Mouse (Mus musculus) frontal cortex, adult (tissue): ENCODE results near the gene Cracr2b.

Source experiments
- ATAC-seq: cut with Nextera tagmentation; 2 replicates; pipeline ENCODE4 v1.9.2; 2017; ENCODE audit warnings: mild to moderate bottlenecking, moderate library complexity, mixed read lengths; ENCODE audit not compliant: low TSS enrichment

Cracr2b gene

DNA sequence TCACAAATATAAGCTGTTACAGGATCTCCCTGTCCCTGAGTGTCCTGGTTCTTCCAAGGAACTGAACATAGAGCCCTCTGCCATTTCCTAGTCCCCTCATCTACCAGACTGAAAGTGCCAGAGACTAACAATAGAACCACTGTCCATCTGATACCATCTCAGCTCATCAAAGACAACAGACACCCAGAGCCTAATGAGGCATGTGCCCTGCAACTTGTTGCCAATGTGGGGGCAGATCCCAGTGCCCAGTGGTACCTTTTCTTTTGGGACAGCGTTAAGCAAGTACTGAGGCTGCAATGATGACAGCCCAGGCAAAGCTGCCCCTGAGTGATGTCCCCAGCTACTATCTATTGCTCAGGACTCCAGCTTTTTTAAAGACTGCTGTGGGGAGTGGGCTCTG lies 25.3 kb downstream of the Cracr2b start:
- no peak for ATAC-seq

DNA sequence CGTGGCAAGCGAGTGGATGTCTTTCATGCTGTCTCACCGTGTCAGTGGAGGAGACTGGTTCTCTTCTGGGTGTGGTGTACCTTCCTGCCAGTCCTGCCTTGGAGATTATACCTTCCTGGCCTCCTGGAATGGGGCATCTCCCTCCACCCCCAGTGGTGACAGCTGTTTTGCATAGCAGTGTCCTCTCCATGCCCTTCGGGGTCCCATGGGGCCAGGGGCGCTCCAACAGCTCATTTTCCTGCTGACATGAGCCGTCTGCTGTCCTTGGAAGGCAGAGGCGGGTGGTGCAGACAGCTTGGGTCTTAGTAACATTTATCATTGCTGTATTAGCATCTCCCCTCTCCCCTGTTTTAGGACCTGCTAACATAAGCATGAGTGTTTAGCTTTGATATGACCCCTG lies 26.2 kb downstream of the Cracr2b start:
- no peak for ATAC-seq

DNA sequence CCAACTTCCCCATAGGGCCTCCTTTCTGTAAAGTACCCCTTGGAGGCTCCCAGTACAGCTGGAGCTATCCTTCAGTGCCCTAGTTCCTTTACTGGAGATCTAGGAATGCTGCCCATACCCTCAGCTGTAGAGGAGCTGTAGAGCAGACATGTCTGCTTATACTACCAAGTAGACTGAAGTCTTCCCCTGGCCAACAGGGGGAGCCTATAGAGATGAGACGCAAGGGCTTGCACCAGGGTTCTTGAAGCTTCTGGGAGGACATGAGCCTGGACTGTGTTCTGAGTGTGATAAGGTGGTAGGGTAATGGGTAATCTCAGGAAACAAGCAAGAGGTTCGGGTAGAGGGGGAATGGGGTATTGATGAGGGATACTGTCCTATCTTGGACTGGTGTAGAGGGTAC lies 30.3 kb downstream of the Cracr2b start:
- ATAC-seq = no peak

DNA sequence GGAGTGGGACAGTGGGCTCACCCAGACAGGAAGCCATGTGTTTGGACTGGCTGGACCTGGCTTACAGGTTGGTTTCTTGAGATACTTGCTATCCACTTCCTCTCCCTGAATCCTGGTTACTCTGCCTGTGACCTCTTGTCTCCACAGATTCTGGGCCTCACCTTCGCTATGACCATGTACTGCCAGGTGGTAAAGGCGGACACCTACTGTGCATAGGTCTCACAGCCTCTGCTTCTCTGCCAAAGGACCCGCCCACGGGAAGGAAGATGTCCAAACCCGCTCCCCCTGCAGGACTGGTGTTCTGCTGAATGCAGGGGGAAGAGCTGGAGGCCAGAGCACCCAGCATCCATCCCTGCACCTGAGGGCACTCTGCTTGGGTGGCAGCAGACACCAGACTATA lies 31.8 kb downstream of the Cracr2b start:
- no peak for ATAC-seq

DNA sequence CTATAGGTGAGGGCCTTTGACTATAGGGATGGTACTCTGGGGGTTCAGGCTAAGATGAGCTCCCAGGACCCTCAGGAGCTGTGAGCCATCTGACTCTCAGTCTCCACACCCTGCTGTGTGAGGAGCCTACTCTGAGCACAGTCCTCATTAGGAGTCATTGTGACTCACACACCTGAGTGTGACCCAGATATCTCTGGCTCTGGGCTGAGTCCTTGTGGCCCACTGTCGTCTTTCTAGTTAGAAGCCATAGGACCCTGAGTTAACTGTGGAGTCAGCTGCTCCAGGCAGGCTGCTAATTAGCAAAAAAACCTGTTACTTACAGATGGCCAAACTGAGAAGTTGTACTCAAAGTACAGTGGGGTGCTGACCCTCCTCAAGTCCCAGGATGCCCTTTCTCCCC lies 32.8 kb downstream of the Cracr2b start:
- no peak for ATAC-seq

DNA sequence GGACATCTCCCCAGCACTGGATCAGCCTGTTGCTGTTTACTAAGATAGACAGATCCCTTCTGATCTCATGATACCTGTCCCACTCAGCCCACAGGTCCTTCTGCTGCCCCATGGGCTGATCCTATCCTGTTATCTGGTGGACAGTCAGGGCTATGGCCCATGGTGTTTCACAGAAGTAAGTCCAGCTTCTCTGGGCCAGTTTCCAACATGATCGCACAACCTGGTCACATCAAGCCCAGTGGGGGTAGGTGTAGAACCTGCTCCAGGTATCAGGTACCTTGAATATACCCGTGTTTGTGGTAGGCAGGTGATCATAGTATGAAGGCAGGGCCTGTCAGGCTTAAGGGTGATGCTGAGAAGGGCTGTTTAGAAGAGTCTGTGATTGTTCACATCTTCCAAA lies 34.5 kb downstream of the Cracr2b start:
- no peak for ATAC-seq

DNA sequence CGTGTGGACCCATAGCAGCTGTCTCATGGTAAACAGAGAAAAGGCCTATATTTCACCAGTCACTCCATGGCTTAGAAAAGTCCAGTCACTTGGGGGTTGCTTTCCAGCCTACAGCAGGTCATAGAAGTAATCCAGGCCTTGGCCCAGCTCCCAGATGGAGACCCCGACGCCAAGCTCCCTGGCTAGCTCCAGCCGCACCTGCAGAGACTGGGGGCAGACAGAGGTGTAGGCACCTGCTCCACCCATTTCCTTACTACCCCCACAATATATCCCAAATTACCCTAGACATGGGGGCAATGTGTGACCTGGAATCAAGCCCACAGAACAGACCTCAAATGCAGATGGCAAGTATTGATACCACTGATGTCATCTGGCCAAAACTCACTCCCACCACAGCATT lies 35.0 kb downstream of the Cracr2b start:
- no peak for ATAC-seq

DNA sequence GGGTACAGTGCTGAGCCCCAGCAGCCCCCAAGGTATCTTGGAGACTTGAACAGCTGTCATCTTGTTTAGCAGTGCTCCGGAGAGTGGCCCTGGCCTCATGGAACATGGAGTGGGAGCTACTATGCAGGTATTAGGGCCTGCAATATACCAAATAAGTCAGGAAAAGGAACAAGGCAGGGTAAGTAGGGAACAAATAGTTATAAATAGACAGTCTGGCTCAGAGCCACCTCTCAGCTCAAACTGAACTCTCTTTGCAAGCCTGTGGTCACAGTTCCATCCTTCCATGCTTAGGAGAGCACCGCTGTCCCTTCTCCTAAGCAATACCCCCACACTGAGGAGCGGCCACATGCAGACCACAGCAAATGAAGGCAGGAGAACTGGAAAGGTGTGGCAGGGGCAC lies 36.7 kb downstream of the Cracr2b start:
- no peak; the same call in 1 of the 2 replicates for ATAC-seq

DNA sequence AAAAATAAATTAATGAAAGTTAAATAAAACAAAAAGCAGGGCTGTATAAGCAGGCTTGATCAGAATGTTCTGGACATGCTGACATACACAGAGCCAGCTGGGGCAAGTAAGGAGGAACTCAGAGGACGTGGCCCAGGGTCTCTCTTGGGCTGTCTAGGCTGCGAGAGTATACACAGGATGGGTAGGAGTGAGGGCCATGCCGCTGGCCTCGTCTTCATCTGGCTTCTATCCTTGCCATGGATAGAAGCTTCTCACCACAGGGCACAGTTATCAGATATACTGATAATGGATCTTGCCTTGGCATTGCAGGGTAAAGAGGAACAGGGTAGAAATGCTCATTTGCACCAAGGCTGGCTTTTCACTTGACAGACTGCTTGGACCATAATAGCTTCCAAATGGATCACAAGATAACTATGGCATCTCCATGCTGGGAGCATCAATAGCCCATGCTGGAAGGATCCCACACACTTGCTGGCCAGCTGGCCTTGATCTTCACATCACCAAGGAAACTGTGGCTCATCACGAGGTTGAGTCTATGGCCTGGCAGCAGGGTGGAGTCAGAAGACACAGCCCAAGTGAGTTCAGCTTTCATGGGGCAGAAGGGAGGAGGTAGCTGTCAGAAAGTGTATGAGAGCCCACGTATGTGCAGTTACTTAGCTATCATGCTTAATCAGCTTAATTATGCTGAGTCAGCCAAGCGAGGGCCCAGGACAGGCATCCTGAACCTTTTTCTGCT lies 41.1 kb downstream of the Cracr2b start:
- no peak for ATAC-seq

DNA sequence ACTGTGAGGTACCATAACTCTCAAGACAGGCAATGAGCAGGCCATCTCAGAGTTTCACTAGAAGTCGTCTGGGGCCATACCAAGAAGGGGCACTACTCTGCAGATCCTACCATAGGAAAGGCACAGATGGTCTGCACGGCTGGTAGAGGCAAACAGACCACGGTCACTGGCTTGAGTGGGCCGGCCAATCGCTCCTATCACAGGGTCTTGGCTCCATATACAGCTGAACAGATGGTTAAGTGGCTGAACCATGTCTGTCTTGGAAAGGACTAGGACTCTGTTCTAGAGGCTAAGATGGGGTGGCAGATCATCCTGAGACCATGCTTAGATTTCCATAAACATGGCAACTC lies 41.6 kb downstream of the Cracr2b start:
- ATAC-seq = no peak

DNA sequence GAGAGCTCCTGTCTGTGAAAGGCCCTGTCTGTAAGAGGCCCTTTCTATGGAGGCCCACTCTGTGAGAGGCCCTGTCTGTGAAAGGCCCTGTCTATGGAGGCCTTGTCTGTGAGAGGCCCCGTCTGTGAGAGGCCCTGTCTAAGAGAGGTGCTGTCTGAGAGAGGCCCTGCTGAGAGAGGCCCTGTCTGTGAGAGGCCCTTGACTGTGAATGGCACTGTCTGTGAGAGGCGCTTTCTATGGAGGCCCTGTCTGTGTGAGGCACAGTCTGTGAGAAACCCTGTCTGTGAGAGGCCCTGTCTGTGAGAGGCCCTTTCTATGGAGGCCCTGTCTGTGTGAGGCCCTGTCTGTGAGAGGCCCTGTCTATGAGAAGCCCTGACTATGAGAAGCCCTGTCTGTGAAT lies 45.4 kb downstream of the Cracr2b start:
- ATAC-seq = no peak

DNA sequence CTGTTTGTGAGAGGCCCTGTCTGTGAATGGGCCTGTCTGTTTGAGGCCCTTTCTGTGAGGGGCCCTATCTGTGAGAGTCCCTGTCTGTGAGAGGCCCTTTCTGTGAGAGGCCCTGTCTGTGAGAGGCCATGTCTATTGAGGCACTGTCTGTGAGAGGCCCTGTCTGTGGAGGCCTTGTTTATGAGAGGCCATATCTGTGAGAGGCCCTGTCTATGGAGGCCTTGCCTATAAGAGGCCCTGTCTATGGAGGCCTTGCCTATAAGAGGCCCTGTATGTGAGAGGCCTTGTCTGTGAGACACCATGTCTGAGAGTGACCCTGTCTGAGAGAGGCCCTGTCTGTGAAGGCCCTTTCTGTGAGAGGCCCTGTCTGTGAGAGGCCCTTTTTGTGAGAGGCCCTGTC lies 47.3 kb downstream of the Cracr2b start:
- no peak for ATAC-seq

DNA sequence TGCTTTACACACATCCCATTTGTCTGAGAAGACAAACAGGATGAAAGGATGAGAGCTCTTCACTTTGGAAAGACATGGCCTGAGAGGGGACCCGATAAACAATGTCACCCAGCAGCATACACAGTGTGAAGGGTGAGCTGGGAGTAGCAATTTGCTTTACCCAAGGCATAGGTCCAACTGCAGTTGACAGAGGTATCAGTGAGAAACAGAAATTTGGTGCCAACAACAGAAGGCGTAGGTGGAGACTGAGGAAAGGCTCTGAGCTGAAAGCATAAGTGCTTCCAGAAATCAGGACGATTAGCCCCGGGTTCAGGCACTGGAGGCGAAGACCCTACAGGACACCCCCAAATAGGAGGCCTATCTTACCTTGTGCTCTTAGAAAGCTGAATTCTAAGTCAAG lies 49.3 kb downstream of the Cracr2b start:
- ATAC-seq = no peak

DNA sequence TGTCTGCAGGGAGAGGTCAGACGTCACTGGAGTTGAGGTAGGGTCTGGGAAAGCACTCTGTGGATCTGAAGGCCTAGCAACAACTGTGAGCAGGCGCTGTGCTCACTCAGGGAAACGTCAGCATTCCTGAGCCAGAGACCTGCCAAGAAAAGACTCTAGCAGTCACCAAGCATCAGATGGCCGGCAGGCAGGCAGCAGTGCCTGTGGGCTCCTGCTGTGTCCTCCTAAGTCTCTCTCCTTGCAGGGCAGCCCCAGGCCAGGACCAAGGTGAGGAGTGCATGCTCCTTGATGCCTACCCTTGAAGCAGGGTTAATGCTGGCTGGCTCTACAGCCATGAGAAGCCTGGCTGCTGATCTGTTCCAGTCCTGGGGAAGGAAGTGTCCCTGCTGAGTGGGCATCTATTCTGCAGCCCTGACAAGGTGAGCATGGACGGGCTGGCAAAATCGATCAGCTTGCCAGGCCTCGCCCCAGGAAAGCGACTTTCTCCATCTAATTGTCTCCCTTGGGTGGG lies 49.8 kb downstream of the Cracr2b start:
- peak; percentile 38; the same call in 1 of the 2 replicates for ATAC-seq
